Mouse (Mus musculus) thymus, adult 18-20 months (tissue): ENCODE results near the gene Cyp2a22.
"Not testable (repeated sequence)": the region's sequence is repeated elsewhere in the genome, so short reads cannot be mapped to it uniquely, and the experiment has no call there.

Experiments used
- DNase-seq, 2 experiments: peaks; one replicate each; pipeline ENCODE4 v3.0.0; 2022; ENCODE audit warnings: mixed read lengths in 2 of 2

Gene Cyp2a22

DNA sequence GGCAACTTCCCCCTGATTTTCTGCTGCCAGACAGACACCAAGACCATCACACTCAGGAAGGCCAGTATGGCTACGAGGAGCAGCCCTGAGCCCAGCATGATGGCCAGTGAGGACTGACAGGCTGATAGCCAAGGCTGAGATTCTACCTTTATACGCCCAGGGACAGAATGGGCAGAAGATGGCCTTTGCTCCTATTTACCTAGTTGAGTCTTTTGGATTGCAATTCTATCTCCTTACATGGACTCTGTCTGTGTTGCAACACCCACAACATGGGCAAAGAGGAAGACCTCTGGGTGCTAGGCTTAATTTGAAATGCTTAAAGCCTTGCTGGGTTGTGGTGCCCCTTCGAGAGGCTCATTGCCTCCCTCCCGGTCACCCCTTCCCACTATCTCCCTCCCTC is at the start of gene Cyp2a22:
TSS of gene Cyp2a22 (minus strand) at position 123 of the 400 bp plus-strand sequence.
- DNase-seq = no peak

DNA sequence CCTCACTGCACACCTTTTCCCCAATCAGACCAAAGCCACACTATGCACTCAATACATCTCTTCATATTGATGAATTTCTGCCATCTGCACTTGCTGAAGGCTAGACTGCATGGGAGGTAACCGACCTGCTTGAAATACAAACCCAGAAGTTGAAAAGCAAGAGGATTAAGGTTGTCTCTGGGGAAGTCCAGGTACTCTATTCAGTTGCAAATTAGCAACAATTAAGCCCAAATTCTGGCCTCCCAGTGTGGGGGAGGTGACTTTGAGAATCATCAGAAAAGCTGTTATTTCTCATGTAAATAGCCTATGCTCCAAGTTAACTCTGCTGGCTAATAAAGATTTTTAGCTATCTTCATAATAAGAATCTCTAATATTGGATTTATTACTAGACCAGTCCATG is 44.0 kb upstream of the Cyp2a22 start:
- DNase-seq = not testable (repeated sequence)

DNA sequence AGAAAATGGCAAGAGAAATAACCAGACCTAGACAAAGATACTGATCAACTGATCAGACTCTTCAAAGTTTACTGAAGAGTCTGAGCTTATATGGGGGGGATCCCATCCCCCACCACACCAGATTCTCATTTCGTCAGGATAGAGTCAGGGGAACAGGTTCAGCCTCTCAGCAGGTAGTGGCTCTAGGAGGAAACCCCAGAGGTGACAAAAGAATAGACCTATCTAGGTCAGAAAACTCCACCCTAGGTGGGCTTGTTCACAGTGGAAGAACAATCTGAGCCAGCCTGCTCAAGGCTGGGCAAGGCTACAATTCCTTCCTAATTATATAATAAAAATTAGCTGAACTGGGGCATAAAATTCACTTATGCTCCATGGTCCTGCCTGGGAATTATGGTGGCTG is 43.4 kb upstream of the Cyp2a22 start:
- DNase-seq = no peak

DNA sequence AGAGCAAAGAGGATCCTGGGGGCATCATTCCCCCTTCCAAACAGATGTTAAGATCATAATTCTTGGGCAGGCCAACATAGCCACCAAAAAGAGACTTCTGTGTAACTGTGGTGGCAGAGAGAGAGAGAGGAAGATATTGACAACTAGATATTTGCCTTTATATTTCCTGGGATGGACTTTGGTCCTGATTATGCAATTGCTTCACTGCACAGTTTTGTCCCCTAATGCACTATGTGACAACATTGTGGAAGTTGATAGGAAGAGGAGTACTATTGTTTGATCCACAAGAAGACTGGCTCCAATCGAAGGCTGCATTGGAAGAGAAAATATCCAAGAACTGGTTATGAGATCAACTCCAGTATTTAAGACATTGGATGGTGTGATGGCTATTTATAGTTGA is 42.8 kb upstream of the Cyp2a22 start:
- not testable (repeated sequence) for DNase-seq

DNA sequence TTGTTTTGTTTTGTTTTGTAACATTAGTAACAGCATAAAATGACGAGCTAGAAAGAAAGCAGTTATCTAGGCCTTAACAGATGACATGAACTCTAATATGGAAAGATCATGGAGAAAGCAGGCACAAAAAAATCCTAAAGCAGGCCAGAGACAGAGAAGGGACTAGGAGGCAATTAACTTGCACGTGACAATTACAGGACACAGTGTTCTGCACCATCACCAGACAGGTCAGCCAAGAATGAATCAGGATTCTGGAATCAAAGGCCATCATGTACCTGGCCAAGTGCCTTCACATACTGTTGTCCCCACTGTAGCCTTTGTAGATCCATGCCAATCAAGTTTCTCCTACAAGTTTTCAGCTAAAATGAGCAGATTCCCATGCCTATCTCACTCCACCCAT is 42.3 kb upstream of the Cyp2a22 start:
- DNase-seq = not testable (repeated sequence)

DNA sequence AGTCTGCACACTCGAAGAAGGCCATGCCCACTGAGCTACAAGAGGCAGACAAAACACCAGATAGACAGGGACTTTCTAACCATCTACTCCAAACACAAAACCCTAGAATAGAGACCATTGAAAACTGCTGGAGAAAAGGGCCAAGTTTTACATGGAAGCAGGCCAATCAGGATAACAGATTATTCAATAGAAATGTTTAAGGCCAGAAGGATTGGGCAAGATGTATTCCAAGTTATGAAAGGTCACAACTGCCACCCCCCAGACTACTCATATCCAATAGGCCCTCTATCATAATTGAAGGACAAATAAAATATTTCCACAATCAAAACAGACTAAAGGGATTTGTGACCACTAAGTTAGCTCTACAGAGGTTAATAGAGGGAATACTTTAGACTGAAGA is 23.2 kb upstream of the Cyp2a22 start:
- DNase-seq = not testable (repeated sequence)

DNA sequence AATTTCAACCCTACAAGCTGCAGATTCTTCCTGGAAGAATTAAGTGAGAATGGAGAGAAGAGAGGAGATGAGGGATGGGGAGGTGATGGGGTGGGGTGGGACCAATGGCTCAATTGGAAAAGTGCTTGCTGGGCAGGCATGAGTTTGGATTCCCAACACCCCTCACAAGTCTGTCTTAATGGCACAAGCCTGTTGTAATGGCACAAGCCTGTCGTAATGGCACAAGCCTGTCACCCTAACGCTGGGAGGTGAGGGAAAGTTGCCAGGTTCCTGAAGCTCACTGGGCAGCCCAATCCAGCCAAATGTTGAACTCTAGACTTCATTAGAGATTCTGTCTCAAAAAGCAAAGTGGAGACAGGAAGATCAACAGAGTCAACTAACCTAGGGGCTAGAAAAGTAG is 14.1 kb upstream of the Cyp2a22 start:
- DNase-seq = not testable (repeated sequence)

DNA sequence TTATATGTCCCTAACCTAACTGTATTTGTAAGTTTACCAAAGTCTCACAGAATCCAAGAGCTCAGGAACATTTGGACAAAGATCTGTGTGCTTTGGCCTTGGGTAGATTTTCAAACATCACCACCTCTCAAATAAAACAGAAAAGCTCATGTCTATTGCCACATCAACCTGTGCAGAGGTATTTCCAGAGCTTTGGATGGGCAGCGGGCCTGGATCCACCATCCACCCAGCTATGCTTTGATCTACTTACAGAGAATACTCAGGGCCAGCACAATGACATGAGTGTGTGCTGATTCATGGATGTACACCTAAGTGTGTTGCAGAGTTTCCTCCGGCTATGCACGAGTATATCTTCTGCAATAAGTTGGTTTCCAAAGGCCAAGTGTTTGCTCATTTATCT is 13.5 kb upstream of the Cyp2a22 start:
- not testable (repeated sequence) for DNase-seq

DNA sequence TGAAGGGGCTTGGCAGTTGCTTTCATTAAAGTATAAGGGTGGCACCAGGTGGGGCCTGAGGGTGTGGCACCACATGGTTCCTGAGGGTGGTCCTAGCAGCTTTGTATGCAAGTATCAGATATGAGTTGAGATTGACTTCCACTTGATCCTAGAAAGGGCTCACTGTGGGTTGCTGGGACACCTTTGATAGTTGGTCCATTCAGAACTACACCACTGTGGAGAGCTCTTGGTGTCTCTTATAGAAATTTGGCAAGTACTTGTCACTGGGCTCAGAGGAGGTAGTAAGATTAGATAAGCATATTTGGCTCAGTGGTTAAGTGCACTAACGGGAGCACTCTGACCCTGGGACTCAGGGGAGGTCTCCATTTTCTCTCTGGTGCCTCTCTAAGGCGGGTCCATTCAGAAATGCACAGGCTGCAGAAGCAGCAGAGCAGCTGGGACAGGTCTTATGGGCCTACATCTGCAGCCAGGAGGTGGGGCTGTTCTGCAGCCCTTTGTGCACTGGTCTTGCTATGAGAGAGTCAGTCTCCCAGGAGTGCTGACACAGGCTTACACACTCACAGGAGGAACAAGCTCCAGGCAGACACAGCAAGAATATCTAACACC is 2.2 kb upstream of the Cyp2a22 start:
- not testable (repeated sequence) for DNase-seq

DNA sequence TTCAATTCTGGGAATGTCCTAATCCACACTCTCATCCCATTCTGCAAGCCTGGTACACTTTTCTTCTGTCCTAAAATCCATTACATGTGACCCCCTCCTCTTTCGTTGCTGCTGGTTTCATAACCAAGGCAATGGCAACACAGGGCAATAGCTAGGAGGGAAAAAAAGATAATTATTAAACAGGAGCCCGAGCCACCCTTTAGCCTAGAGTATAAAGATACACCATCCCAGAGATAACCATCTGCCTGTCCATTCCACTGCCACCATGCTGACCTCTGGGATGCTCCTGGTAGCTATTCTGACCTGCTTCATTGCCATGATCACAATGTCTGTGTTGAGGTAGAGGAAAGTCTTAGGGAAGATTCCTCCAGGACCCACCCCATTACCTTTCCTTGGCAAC is 22.1 kb downstream of the Cyp2a22 start:
- not testable (repeated sequence) for DNase-seq
